Mouse (Mus musculus) splenic B cell, adult 2 months (primary cell): Measurements from ENCODE around the gene 4933436I01Rik.

Experiments used
- DNase-seq: peaks from one replicate; pipeline ENCODE4 v3.0.0-alpha.2; 2011; ENCODE audit warnings: low read depth, low spot score
- H3K27me3 ChIP-seq: 2 replicates; pipeline ENCODE4 v1.6.1; 2012; ENCODE audit warnings: mild to moderate bottlenecking, low read length, moderate library complexity, mixed read lengths; ENCODE audit not compliant: control insufficient read depth, poor library complexity, insufficient read depth, severe bottlenecking
- H3K36me3 ChIP-seq: 2 replicates; pipeline ENCODE4 v1.6.1; 2012; ENCODE audit warnings: mild to moderate bottlenecking, low read length, moderate library complexity, mixed read lengths; ENCODE audit not compliant: control insufficient read depth, poor library complexity, insufficient read depth, severe bottlenecking

4933436I01Rik gene

GRCm38 (mm10) chrX:67921350-67921749, at the start of gene 4933436I01Rik:
Gene 4933436I01Rik (minus strand): TSS chrX:67921450.
- no peak for DNase-seq
- Histone ChIP-seq H3K27me3 (no peaks in the 10 kb centered on the region), H3K36me3 (no peaks in the 10 kb centered on the region)

GRCm38 (mm10) chrX:67924769-67925470, 3.7 kb upstream of the 4933436I01Rik start:
- no peaks in the 10 kb centered on the region for H3K36me3 ChIP-seq
- H3K27me3 ChIP-seq = no peaks in the 10 kb centered on the region
- no peak for DNase-seq

- Histone ChIP-seq H3K36me3 (no peaks in the 10 kb centered on the region), H3K27me3 (no peaks in the 10 kb centered on the region)
- no peak for DNase-seq
Measured at GRCm38 (mm10) chrX:67883406-67883805, 37.8 kb downstream of the 4933436I01Rik start.
